Mouse (Mus musculus) layer of hippocampus, adult 11-12 months (tissue): ENCODE data around the gene Spata25.
A peak's percentile ranks its signal among the peaks of the same experiment; 100 is the strongest.
"Not testable (repeated sequence)": the region's sequence is repeated elsewhere in the genome, so short reads cannot be mapped to it uniquely, and the experiment has no call there.

Experiments
- DNase-seq: peaks from one replicate; pipeline ENCODE4 v3.0.0; 2022; ENCODE audit warnings: low spot score

The Spata25 gene

DNA sequence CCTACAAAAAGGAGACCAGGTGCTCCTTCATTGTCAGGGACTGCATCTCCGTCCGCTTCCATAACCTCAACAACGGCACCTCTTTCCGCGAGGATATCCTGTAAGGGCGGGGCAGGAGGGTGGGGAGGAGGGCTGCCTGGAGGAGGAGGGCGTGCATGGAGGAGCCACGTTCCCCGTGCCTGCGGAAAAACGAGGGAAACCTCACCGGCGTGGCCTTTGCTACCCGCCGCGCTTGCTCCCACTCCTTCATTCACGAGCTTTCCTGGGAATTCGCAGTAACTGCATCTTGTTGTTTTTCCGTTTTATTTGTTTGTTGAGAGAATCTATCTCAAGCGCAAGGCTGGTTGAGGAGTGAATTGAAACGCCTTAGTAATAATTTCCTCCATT is 23.0 kb downstream of the Spata25 start:
- no peak for DNase-seq

DNA sequence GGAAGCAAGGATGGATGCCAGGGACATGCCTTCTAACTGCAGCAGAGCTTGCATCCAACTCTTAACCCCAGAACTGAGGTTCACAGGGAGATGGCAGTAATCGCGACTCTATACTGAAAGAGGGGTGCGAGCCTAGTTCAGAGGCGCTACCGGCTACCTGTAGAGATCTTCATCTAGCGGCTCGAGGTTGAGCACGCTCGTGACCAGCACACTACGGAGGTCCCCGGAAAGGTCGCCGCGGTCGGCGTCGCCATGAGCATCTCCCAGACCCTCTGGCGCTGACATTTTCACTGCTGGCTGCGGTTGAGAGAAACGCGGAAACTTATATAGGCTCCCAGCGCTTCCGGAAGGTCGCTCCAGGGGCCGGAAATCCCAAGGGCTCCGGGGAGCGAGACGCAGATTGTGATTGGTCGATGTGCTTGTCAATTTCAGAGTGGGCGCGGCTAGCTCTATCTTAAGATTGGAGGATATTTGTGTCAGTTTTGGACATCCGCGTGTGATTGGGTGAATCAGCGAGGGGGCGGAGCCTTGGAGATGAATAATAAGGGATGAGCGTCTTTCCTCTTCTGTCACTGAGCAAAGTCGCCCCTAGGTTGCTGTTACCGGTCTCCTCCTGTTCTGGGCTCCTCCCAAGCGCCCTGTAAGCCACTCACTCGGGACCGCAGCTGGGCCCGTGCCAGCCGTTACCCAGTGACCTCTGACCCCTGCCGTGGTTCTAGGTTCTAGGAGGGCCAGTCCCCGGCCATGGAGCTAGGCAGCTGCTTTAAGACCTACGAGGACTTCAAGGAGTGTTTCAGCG is 23.6 kb downstream of the Spata25 start, which contains the start of the genes Acot8 and Zswim3:
Gene Acot8, minus strand, starts transcription at position 350 of the 799 bp plus-strand sequence.
Gene Zswim3, plus strand, starts transcription at position 566 of the 799 bp plus-strand sequence.
- DNase-seq, result peak; percentile 99

DNA sequence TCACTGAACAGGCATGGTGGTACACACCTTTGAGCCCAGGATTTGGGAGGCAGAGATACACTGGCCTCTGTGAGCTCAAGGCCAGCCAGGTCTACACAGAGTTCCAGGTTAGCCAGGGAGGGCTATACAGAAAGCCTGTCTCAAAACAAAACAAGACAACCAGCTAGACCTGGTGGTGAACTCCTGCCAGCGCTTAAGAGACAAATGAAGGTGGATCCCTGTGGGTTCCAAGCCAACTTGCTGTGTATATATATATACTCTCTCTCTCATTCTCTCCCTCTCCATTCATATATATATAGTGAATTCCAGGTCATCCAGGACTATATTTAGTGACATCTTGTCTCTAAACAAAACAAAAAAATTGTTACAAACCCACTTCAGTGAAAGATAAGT is 24.4 kb downstream of the Spata25 start:
- DNase-seq, result no peak

DNA sequence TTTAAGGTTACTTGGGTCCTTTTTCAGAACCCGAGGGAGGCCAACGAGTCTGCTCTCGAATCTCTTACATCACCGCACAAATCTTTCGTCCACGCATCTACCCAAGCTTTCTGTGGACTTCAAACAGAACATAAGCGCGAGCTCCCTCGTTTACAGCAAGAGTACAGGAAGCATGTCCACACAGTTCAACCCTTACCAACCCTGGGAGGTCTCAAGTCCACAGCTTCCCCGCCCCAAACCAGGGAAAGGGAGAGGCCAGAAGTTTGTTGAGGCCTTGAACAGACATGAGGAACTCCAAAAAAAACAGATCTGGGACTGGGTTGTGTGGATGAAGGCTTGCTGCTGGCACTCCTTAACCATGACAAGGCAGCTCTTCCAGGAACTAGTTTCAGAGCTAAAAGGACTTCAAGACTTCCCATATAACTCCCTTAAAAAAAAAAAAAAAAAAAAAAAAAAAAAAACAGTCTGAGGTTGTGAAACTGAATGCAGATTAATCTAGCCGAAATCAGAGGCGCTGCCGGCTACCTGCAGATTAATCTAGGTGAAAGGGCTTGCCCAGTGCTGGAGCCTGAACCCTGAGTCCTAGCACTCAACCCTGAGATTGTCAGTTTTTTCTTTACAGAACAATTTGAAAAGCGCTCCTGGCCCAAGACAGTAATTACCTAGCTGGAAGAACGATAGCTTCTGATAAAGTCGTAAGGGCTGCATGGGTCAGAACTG is 25.0 kb downstream of the Spata25 start:
- DNase-seq, result no peak

DNA sequence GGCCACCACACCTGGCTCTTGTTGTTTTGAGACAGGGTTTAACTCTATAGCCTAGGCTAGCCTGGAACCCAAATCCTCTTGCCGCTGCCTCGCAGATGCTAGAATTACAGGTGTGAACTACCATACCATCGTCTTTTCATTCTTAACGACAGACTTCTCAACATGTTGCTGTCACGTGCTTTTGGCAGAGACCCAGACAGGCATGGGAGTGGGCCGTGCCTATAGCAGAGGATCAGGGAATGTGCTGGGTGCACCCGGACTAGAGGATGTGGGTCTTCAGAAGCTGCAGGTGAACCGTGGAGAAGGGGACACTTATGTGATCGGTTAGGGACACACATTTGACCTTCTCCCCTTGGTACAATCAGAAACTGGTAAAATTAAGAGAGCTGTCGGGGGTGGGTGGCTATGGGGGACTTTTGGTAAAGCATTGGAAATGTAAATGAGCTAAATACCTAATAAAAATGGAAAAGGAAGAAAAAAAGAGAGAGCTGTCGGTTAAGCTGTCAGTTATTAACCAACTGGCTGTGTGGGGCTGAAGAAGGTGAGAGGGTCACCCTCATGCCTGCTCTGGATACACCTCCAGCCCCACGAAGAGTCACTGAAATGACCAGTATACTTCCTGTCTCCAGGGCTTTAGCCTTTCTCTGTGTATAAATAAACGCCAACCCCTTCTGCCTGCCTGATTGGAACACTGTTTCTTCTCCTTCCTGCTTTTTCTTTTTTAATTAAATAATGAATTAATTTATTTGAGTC is 27.9 kb downstream of the Spata25 start:
- no peak for DNase-seq

DNA sequence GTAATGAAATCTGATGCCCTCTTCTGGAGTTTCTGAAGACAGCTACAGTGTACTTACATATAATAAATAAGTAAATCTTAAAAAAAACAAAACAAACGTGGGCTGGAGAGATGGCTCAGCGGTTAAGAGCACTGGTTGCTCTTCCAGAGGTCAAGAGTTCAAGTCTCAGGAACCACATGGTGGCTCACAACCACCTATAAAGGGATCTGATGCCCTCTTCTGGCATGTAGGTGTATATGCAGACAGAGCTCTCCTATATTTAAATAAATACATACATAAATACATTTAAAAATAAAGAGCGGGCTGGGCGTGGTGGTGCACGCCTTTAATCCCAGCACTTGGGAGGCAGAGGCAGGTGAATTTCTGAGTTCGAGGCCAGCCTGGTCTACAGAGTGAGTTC is 29.8 kb downstream of the Spata25 start:
- not testable (repeated sequence) for DNase-seq

DNA sequence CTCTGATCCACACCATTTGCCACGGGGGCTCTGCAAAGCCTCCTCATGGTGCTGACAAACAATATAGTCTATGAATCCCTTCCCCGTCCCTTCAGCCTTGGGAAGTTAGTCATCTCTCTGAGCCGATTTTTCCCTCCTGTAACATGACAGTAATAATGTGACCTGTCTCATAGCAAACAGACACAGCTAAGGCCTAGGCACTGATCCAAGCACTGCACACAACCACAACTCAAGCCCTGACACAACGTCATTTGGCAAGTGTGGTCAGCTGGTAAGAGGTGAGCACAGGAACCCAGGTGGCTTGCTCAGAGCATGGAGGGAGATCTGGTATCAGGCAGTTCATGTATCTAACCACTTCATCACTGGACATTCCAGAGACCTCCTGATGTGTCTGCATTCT is 32.5 kb downstream of the Spata25 start:
- no peak for DNase-seq

DNA sequence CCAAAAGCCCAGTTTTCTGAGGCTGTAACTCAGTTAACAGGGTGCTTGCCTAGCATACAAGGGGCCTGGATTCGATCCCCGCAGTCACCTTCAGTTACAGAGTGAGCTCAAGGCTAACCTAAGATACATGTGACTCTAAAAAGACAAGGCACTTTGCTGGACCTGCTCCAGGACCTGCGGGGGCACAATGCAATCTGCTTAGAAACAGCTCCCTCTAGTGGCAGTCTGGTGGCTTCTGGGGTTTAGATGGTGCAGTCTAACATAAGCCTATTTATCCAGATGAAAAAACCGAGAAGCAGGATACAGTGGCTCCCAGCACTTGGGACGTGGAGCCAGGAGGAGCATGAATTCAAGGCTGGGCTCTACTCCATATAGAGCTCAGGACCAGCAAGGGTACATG is 34.0 kb downstream of the Spata25 start:
- peak; percentile 92 for DNase-seq

DNA sequence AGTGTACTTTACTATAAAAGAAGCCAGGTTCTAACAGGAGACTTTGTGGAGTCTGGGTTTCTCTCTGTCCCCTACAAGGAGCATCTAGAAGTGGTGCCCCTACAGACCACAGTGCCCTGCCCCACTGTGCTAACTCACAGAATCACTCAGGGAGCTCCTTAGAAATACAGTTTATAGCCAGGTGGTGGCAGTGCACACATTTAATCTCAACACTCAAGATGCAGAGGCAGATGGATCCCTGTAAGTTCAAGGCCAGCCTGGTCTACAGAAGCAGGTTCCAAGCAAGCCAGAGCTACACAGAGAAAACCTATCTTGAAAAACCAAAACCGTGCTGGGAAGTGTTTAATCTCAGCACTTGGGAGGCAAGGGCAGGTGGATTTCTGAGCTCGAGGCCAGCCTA is 34.6 kb downstream of the Spata25 start:
- DNase-seq, result no peak

DNA sequence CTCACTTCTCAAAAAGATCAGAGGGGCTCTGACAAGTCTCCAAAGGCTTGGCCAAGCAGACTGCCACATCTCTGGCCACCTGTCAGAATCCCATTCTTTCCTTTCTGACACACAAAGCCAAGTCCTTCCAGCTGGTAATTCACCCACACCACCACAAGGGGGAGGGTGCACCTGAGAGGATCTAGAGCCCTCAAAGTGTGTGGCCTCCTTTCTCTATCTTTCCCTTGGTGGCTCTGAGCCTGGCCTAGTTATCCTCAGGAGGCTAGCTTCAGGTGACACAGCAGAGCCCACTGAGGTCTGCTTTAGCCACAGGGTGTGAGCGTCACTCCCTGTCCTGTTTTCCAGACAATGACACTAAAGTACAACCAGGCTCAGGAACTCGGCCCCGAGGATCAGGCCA is 35.1 kb downstream of the Spata25 start:
- peak; percentile 64 for DNase-seq

DNA sequence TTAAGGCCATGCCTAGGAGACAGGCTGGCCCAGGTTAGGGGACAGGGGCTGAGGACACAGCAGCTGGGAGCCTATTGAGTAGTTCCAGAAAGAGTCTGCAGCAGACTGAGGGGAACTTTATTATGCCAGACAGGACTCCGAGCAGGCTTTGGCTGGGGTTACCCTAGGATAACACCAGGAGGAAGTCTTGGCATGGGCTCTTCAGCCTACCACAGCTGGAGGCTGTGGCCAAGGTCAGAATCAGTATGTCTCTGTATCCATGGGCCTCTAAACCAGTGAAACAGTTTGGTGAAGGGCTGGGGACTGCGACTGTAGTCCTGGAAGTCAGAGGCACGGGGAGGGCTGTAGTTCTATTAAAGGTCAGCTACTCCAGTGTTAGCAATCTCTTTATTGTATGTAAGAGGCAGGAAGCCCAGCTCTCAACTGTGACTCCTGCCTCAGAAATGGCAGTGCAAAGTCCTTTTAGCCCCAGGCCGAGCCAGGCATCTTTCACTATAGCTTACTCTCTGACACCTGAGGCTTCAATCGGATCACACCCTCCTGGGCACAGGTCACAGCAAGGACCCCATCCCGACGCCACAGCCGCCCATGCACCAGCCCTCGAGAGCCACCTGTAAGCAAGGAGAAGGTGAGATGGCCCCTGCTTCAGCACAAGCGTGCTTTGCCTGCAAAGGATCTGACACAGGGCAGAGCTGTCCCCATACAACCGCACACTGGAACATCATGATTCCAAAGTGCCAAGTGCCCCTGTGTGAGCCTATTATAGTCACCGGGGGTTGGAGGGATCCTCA is 35.7 kb downstream of the Spata25 start:
- DNase-seq, result no peak

DNA sequence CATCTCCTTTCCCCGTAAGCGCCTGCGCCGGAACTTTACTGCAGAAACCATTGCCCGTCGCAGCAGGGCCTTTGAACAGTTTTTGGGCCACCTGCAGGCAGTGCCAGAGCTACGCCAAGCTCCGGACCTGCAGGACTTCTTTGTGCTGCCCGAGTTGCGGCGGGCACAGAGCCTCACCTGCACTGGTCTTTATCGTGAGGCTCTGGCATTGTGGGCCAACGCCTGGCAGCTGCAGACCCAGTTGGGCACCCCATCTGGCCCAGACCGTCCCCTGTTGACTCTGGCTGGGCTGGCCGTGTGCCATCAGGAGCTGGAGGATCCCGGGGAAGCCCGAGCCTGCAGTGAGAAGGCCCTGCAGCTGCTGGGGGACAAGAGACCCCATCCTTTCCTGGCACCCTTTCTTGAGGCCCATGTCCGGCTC is 36.5 kb downstream of the Spata25 start:
- DNase-seq, result no peak

DNA sequence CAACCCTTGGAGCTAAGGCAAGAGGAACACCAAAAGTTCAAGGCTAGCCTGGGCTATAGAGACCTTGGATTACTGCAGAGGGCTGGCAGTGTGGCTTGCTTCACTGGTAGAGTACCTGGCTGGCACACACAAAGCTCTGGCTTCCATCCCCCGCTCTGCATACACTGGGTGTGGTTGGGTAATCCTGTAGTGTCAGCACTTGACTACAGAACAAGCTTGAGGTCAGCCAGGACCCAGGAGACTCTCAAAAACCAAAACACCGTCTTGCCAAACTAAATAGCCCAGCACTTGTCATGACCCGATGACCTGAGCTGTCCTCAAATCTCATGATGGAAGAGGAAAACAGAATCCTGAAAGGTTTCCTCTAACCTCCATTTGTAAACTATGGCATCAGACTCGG is 37.9 kb downstream of the Spata25 start:
- no peak for DNase-seq

DNA sequence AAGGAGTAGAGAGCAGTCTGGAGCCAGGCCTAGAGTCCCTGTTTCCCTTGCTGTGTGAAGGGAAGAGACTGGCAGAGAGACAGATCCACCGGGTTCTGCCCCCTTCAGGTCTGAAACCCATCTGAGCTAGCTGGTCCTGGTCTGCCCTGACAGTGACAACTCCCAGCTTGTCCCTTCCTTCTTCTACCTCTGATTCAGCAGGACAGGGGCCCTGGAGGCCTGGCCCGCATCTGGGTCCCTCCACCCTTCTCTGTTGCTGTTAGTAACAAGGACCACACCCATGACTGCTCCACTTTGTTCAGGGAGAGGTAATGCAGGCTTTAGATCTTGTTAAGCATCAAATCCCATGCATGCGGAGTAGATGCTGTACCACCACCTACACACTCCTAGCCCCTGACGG is 39.9 kb downstream of the Spata25 start:
- no peak for DNase-seq

DNA sequence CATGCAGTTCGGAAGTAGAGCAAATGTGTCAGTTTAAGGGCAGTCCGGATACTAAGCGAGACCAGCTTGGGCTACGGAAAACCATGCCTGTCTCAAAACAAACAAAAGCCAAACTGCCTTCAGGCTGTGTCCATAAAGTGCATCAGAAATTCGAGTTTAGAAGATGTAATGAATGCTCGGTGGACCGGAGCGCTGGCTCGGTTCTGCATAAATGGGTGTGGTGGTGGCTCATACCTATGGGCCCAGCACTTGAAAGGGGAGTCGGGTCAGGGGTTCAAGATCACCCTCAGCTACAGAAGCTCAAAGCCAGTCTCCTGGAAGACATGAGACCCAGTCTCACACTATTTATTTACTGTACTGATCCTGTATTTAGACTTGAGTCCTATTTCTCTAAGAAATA is 40.6 kb downstream of the Spata25 start:
- DNase-seq, result no peak

DNA sequence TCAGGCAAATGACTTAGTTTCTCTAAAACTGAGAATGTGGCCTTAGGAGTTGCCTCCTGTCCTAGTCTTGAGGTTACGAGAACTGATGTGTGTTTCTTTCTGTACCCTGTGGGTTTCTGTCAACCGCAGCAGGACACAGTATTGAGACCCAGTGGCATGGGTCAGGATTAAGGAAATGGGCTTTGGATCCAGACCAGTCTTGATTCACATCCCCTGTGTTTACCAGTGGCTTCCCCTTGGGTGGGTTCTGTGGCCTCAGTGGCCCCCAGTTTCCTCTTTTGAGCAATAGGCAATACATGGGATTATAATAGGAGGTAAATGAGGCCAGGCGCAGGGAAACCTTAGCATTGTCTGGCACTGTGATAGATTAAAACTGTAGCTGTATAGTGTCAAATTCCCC is 41.3 kb downstream of the Spata25 start:
- DNase-seq, result no peak

DNA sequence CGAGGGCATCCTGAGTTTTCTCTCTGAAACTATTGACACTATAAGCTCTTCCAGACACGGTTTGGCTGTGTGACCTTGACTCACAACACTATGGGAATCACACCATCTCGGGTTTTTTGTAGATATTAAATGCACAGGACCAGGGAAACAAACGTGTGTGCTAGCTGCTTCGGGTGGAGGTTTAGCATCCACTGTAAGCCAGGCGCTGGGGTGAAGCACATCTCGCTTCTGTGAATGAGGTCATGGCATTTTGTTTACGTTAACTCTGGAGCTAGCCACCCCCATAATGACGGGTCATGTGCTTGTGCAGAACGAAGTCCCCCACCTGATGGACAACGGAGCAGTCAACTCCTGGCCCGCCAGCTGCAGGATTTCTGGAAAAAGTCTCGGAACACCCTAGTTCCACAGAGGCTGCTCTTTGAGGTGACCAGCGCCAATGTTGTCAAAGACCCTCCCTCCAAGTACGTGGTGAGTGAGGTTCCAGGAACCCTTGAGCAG is 41.9 kb downstream of the Spata25 start:
- no peak for DNase-seq

DNA sequence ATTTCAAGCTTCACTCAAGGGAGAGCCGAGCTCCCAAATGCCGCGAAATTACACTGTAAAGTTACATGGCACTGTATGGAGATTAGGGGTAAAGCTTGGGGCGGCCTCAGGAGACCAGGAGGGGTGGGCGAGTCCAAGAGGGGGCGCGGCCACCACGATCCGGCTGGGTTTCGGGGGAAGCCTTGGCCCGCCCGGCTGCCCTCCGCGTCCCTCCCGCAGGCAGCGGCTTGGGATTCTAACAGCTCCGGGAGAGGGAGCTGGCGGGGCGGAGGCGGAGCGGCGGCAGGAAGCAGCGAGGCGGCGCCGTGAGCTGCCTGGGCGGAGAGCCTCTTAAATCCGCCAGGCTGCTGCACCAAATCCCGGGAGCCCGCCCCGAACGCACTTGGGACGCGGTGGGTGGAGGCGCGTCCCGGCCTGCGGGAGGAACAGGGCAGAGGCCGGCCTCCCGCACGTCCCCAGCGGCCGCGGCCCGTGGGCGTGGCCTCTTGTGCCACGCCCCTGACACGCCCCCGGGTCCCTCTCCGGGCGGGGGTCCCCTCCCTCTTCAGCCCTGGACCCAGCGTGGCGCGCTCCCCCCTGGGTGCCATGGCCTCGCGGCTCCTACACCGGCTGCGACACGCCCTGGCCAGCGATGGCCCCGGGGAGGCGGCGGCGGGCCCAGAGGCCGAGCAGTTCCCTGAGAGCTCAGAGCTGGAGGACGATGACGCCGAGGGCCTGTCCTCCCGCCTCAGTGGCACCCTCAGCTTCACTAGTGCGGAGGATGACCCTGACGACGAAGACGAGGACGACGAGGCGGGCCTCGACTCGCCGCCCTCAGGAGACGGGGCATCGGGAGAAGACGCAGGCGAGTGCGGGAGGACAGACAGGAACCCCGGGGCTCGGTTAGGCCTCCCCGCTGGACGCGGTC is 42.6 kb downstream of the Spata25 start, which contains the start of gene Snx21:
Gene Snx21, plus strand, starts transcription at position 343 of the 907 bp plus-strand sequence.
- DNase-seq, result peak; percentile 86

DNA sequence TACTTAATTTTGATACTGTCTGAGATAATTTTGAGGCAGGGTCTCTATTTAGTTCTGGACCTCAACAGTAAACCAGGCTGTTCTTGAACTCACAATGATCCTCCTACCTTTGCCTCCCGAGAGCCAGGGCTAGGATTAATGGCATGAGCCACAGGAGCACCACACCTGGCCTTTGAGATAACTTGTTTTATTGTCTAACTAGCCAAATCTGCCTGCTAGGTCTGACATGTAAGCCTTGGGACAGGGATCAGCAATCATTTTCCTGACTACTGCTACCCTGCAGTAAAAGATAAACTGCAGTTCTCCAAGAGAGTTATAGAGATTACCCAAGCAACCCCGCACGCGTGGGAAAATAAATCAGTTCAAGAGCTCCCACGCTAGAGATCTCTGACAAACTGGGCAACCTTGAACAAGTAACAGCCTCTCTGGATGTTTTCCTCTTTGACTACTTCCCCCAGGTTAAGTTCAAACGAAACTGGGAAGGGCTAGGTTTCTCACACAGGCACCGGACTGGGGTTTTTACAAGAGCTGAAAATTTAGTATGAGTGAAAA is 43.4 kb downstream of the Spata25 start:
- DNase-seq, result no peak

DNA sequence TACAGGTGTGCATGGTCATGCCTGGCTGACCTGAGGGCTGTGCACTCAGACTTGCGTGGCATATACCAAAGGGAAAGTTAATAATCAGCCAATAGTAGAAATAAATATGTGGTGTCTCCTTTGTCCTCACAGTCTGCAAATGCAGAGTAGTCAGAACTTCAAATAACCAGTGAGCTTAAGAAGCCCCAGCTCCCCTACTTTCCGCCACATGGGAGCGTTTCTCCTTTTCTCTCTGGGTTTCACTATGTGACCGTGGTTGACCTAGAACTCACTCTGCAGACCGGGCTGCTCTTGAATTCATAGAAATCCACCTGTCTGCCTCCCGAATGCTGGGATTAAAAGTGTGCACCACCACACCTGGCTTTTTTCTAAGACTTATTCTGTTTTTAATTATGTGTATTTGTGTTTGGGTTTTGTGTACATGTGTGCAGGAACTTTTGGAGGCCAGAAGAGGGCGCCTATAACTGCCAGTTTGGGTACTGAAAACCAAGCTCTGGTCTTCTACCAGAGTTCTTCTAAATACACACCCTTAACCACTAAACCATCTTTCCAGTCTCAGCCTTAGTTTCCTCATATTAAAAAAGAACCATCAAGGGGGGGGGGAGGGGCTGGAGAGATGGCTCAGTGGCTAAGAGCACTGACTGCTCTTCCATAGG is 44.3 kb downstream of the Spata25 start:
- DNase-seq, result no peak
